Mouse (Mus musculus) forebrain, postnatal 0 days (tissue): ENCODE results near the gene Zbtb20. TPM values are rescaled to one million over a fixed set of nuclear protein-coding genes. Genes with fewer than 3 reads are reported as not detected.

Experiments
- ATAC-seq: fragments of 200-750 bp; cut with Nextera tagmentation; 2 replicates; pipeline ENCODE4 v1.8.0; 2017; ENCODE audit warnings: mild to moderate bottlenecking, moderate library complexity
- DNase-seq: peaks from one replicate; pipeline ENCODE4 v3.0.0-alpha.2; 2015
- H3K27ac ChIP-seq: fragments of 300-500 bp; sonication (generic); 2 replicates; pipeline ENCODE4 v1.5.1; 2014; ENCODE audit warnings: low read depth, mild to moderate bottlenecking, antibody characterized with exemption, low read length, moderate library complexity, mixed read lengths
- H3K27me3 ChIP-seq: fragments of 300-500 bp; sonication (generic); 2 replicates; pipeline ENCODE4 v1.6.1; 2014; ENCODE audit warnings: mild to moderate bottlenecking, low read length, mixed read lengths; ENCODE audit not compliant: insufficient read depth
- H3K36me3 ChIP-seq: fragments of 300-500 bp; sonication (generic); 2 replicates; pipeline ENCODE4 v1.6.1; 2014; ENCODE audit warnings: mild to moderate bottlenecking, moderate library complexity; ENCODE audit not compliant: insufficient read depth
- H3K4me1 ChIP-seq: fragments of 300-500 bp; sonication (generic); 2 replicates; pipeline ENCODE4 v1.6.1; 2014; ENCODE audit warnings: antibody characterized with exemption; ENCODE audit not compliant: insufficient read depth
- H3K4me2 ChIP-seq: fragments of 300-500 bp; sonication (generic); 2 replicates; pipeline ENCODE4 v1.6.1; 2014; ENCODE audit warnings: low read depth, mild to moderate bottlenecking, moderate library complexity
- H3K4me3 ChIP-seq: fragments of 300-500 bp; sonication (generic); 2 replicates; pipeline ENCODE4 v1.5.1; 2014; ENCODE audit warnings: low read depth, low read length, mixed read lengths
- H3K9ac ChIP-seq: fragments of 300-500 bp; sonication (generic); 2 replicates; pipeline ENCODE4 v1.6.1; 2014; ENCODE audit warnings: mild to moderate bottlenecking
- H3K9me3 ChIP-seq: fragments of 300-500 bp; sonication (generic); 2 replicates; pipeline ENCODE4 v1.6.1; 2016; ENCODE audit warnings: low read length
- CTCF ChIP-seq: sonication (generic); IDR thresholded peaks from 2 replicates; pipeline ENCODE4 v1.5.1; 2016; ENCODE audit warnings: antibody characterized with exemption, control low read depth, low read depth
- WGBS: fragments of 180-500 bp; shearing (Covaris S2); extraction: QIAGEN DNeasy Blood & Tissue Kit; methylation state at CpG from one replicate; pipeline ENCODE4 v1.1.7; 2014; 5-methylcytosine and 5-hydroxymethylcytosine counted together
- polyA plus RNA-seq: library from polyadenylated mRNA; unstranded; fragments of >200 nt; fragmentation: Nextera tagmentation; extraction: Ambion mirVana; gene quantifications from 2 replicates; pipeline ENCODE4 v1.2.1, GENCODE M21; 2015
- total RNA-seq: library from RNA; depleted of rRNA; stranded (reverse); fragments of >200 nt; gene quantifications from 2 replicates; pipeline ENCODE4 v1.2.3, GENCODE M21; 2014

The Zbtb20 gene
- total and polyA plus RNA-seq, 2 experiments from 2014 or later = 63.4 to 90.9 TPM

DNA sequence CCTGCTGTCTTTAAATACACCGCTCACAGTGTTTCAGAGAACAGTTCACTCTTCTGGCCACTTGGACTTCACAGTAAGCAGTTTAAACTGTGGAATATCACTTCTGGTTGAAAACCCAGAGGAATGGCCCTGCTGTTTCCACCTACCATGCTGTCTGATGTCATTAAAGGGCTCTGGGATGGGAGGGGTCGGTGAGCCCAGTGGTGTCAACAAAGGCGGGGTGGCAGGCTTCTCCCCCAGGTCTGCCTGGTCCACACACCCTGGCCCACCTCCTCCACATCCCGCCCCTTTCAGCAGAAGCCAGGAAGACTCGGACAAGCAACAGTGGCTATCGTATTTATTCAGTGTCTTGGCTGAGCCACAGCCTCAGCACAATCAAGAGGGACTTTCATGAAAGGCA, 743.6 kb downstream of the Zbtb20 start:
- no peak for TF ChIP-seq CTCF
- ATAC-seq (no peak), DNase-seq (no peak)
- Histone ChIP-seq H3K27me3 (no peaks in the 10 kb centered on the region), H3K4me2 (no peak overlapping the region), H3K27ac (no peak overlapping the region), H3K9ac (no peak overlapping the region), H3K9me3 (no peaks in the 10 kb centered on the region), H3K4me1 (0 out of 2 replicates have a peak, but pooled peaks cover 2% of the 10 kb centered on the region), H3K36me3 (peaks cover 5% of the 10 kb centered on the region; the same call in 1 of the 2 replicates), H3K4me3 (no peak overlapping the region)
- 30% methylated on average over 6 of the region's 6 CpGs for WGBS

DNA sequence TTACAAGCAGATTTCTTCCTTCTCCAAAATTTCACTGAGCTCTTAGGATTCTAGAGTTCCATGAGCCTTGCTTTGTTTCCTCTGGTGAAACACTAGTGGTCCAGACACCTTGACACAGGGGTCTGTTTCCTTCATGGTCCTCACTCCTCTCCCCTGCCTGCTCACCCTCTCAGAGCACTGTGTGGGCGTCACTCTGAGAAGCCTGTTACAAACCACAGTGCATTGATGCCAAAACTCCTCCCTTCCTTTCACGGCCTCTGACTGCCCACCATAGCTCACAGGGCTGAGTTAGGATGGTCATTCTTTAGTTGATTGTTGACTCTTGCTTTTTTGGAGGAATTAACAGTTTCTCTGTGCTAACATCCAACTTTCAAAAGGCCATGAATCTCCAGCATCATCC, 744.7 kb downstream of the Zbtb20 start:
- ATAC-seq (peak; percentile 45; the same call in 1 of the 2 replicates), DNase-seq (no peak)
- 16% methylated on average over 2 of the region's 2 CpGs for WGBS
- Histone ChIP-seq H3K36me3 (peaks cover 5% of the 10 kb centered on the region; the same call in 1 of the 2 replicates), H3K27ac (no peak overlapping the region; the same call in 1 of the 2 replicates), H3K9ac (no peak overlapping the region), H3K27me3 (no peaks in the 10 kb centered on the region), H3K4me3 (no peak overlapping the region), H3K4me2 (no peak overlapping the region), H3K9me3 (no peaks in the 10 kb centered on the region), H3K4me1 (0 out of 2 replicates have a peak, but pooled peaks cover 2% of the 10 kb centered on the region)
- TF ChIP-seq CTCF = no peak

GRCm38 (mm10) chr16:43623315-43624000, 747.8 kb downstream of the Zbtb20 start:
- no peak for TF ChIP-seq CTCF
- 0 out of 2 replicates have a peak, but pooled peaks cover 2% of the 10 kb centered on the region for H3K4me1 ChIP-seq
- no peak overlapping the region for H3K9ac ChIP-seq
- H3K4me3 ChIP-seq = no peak overlapping the region
- peaks cover 17% of the 10 kb centered on the region for H3K36me3 ChIP-seq
- ATAC-seq (peak; percentile 63), DNase-seq (no peak)
- no peaks in the 10 kb centered on the region for H3K27me3 ChIP-seq
- WGBS = 26% methylated on average over 5 of the region's 5 CpGs
- no peak overlapping the region for H3K4me2 ChIP-seq
- H3K27ac ChIP-seq = peak overlapping the region; percentile 62
- H3K9me3 ChIP-seq = no peaks in the 10 kb centered on the region

- no peak for ATAC-seq
- WGBS = 67% methylated on average over 4 of the region's 4 CpGs
- TF ChIP-seq CTCF = no peak
These were observed 749.2 kb downstream of the Zbtb20 start for GRCm38 (mm10) chr16:43624876-43625275.

DNA sequence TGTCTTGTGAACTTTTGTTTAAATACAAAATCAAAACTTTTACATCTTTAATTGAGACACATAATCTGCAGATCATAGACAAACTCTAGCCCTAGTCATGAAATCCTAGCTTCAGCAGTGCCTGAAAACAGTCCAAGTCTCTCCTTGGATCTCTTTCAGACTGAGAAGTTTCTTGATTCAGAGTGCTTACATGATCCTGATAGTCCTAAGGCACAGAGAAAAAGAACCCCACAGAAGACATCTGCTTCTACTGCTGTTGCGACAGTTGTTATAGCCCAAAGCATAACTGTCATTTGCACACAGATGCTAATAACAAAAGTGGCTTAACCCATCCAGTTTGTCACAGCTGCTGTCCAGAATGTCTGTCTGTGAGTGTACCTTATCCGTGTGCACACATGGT, 749.6 kb downstream of the Zbtb20 start:
- DNase-seq (no peak), ATAC-seq (no peak)
- Histone ChIP-seq H3K4me3 (no peak overlapping the region), H3K9ac (no peak overlapping the region), H3K4me1 (0 out of 2 replicates have a peak, but pooled peaks cover 2% of the 10 kb centered on the region), H3K9me3 (no peaks in the 10 kb centered on the region), H3K36me3 (peaks cover 15% of the 10 kb centered on the region), H3K27me3 (no peaks in the 10 kb centered on the region), H3K4me2 (no peak overlapping the region), H3K27ac (no peak overlapping the region)
- no peak for TF ChIP-seq CTCF
- 71% methylated on average over 2 of the region's 2 CpGs for WGBS

More at GRCm38 (mm10) chr16:43624876-43625275, 749.2 kb downstream of the Zbtb20 start:
- Histone ChIP-seq H3K4me2 (no peak overlapping the region), H3K27me3 (no peaks in the 10 kb centered on the region), H3K9ac (no peak overlapping the region), H3K4me3 (no peak overlapping the region), H3K27ac (no peak overlapping the region), H3K4me1 (0 out of 2 replicates have a peak, but pooled peaks cover 2% of the 10 kb centered on the region), H3K9me3 (no peaks in the 10 kb centered on the region), H3K36me3 (peaks cover 15% of the 10 kb centered on the region)
- no peak for DNase-seq

DNA sequence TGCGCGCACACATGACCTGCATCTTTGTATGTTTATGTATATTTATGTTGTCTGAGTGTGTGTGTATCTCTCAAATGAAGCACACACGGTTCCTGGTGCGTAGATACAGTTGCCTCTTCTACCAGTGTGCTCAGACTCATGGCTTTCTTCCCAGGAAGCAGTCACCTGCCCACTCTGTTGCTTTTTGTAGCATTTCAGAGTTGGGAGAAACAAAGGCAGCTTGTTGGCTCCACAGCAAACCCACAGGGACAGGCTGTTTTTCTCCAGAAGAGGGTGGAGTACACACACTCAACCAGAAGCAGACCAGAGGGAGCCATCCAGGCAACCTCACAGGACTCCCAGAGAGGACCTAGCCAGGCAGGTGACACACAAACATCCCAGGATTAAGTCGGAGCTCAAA, 750.3 kb downstream of the Zbtb20 start:
- Histone ChIP-seq H3K27me3 (no peaks in the 10 kb centered on the region), H3K9ac (no peak overlapping the region), H3K4me3 (no peak overlapping the region), H3K27ac (no peak overlapping the region), H3K4me1 (no peaks in the 10 kb centered on the region), H3K9me3 (no peaks in the 10 kb centered on the region), H3K4me2 (no peak overlapping the region), H3K36me3 (peaks cover 15% of the 10 kb centered on the region)
- ATAC-seq (no peak), DNase-seq (no peak)
- 85% methylated on average over 5 of the region's 5 CpGs for WGBS
- TF ChIP-seq CTCF = no peak

GRCm38 (mm10) chr16:43628662-43629061, 753.0 kb downstream of the Zbtb20 start:
- Histone ChIP-seq H3K9me3 (no peaks in the 10 kb centered on the region), H3K4me1 (no peaks in the 10 kb centered on the region), H3K27ac (no peak overlapping the region), H3K9ac (no peak overlapping the region), H3K36me3 (peaks cover 22% of the 10 kb centered on the region), H3K4me2 (no peak overlapping the region), H3K4me3 (no peak overlapping the region), H3K27me3 (no peaks in the 10 kb centered on the region)
- ATAC-seq (no peak), DNase-seq (no peak)
- no peak for TF ChIP-seq CTCF
- 92% methylated on average over 5 of the region's 5 CpGs for WGBS
